Mouse (Mus musculus) myocyte (in vitro differentiated cells): ENCODE measurements at regions not wholly inside any gene's neighbourhood (a gene's known extent, or its start where the extent isn't known, plus 50 kb on each side); places are given as distances from the start of the nearest gene placed in this dataset.

ENCODE experiments used
- H3K27me3 ChIP-seq: one replicate; pipeline ENCODE4 v1.6.1; 2011; ENCODE audit not compliant: control insufficient read depth, insufficient read depth, insufficient read length
- H3K36me3 ChIP-seq: one replicate; pipeline ENCODE4 v1.6.1; 2011; ENCODE audit not compliant: control insufficient read depth, insufficient read depth
- H3K4me2 ChIP-seq: one replicate; pipeline ENCODE4 v1.6.1; 2011; ENCODE audit warnings: low read depth, control low read depth
- H3K4me3 ChIP-seq: one replicate; pipeline ENCODE4 v1.5.1; 2011; ENCODE audit warnings: mild to moderate bottlenecking, control low read depth, moderate library complexity
- H3K79me2 ChIP-seq: one replicate; pipeline ENCODE4 v1.6.1; 2011; ENCODE audit not compliant: control insufficient read depth, insufficient read depth
- H3ac ChIP-seq: one replicate; pipeline ENCODE4 v1.6.1; 2011; ENCODE audit not compliant: control insufficient read depth, insufficient read length
- CEBPB ChIP-seq: IDR thresholded peaks from 2 replicates; pipeline ENCODE4 v1.6.1; 2011; ENCODE audit warnings: mild to moderate bottlenecking, moderate library complexity; ENCODE audit not compliant: poor library complexity, insufficient read depth, severe bottlenecking
- E2F4 ChIP-seq: IDR thresholded peaks from one replicate; pipeline ENCODE4 v1.6.1; 2011; ENCODE audit warnings: mild to moderate bottlenecking, control low read depth, moderate library complexity; ENCODE audit not compliant: insufficient read depth
- MAX ChIP-seq: IDR thresholded peaks from one replicate; pipeline ENCODE4 v1.6.1; 2011; ENCODE audit warnings: low read depth, mild to moderate bottlenecking, control low read depth
- MYOD1 ChIP-seq, 3 experiments: IDR thresholded peaks; one replicate each; pipeline ENCODE4 v1.6.1; 2011; ENCODE audit warnings: control low read depth in 2 of 3, low read depth in 2 of 3, mild to moderate bottlenecking in 2 of 3, moderate library complexity in 1 of 3; ENCODE audit not compliant: insufficient read length in 2 of 3, control insufficient read depth in 1 of 3
- MYOG ChIP-seq, 3 experiments: IDR thresholded peaks; one replicate each; pipeline ENCODE4 v1.6.1; 2011; ENCODE audit warnings: control low read depth in 2 of 3, low read depth in 2 of 3, mild to moderate bottlenecking in 2 of 3; ENCODE audit not compliant: insufficient read length in 2 of 3, control insufficient read depth in 1 of 3, insufficient read depth in 1 of 3
- POLR2A ChIP-seq: IDR thresholded peaks from one replicate; pipeline ENCODE4 v1.6.1; 2011; ENCODE audit warnings: low read depth, mild to moderate bottlenecking, control low read depth, moderate library complexity; ENCODE audit not compliant: insufficient read length
- POLR2AphosphoS2 ChIP-seq: IDR thresholded peaks from one replicate; pipeline ENCODE4 v1.6.1; 2011; ENCODE audit warnings: low read depth, control low read depth; ENCODE audit not compliant: insufficient read length
- REST ChIP-seq: IDR thresholded peaks from one replicate; pipeline ENCODE4 v1.6.1; 2011; ENCODE audit warnings: mild to moderate bottlenecking, control low read depth, moderate library complexity; ENCODE audit not compliant: insufficient read depth, insufficient read length
- SRF ChIP-seq: IDR thresholded peaks from one replicate; pipeline ENCODE4 v1.6.1; 2011; ENCODE audit warnings: low read depth; ENCODE audit not compliant: control insufficient read depth, insufficient read length
- TCF12 ChIP-seq: IDR thresholded peaks from one replicate; pipeline ENCODE4 v1.6.1; 2011; ENCODE audit warnings: mild to moderate bottlenecking, control low read depth; ENCODE audit not compliant: poor library complexity, insufficient read depth, severe bottlenecking
- TCF3 ChIP-seq: IDR thresholded peaks from one replicate; pipeline ENCODE4 v1.6.1; 2011; ENCODE audit warnings: low read depth, control low read depth; ENCODE audit not compliant: insufficient read length
- USF1 ChIP-seq: IDR thresholded peaks from one replicate; pipeline ENCODE4 v1.6.1; 2011; ENCODE audit warnings: low read depth, mild to moderate bottlenecking, control low read depth, moderate library complexity

GRCm38 (mm10) chr1:52580132-52580896 lies 50.2 kb upstream of the Nemp2 start:
- Histone ChIP-seq H3K27me3 (no peaks in the 10 kb centered on the region), H3K36me3 (no peaks in the 10 kb centered on the region), H3K4me3 (no peak overlapping the region), H3K79me2 (no peaks in the 10 kb centered on the region), H3ac (no peak overlapping the region), H3K4me2 (no peak overlapping the region)
- TF ChIP-seq POLR2A (no peak), TCF12 (no peak), MYOD1 (IDR thresholded peaks at IDR 0.05; ENCODE audit: control insufficient read depth in 1 of 3, insufficient read length in 2 of 3, low read depth in 2 of 3) (no peak), USF1 (no peak), MAX (no peak), REST (no peak), SRF (no peak), MYOG (IDR thresholded peaks at IDR 0.05; ENCODE audit: control insufficient read depth in 1 of 3, insufficient read depth in 1 of 3, insufficient read length in 2 of 3, low read depth in 2 of 3) (no peak), TCF3 (no peak), POLR2AphosphoS2 (no peak), E2F4 (no peak), CEBPB (no peak)
